Mouse (Mus musculus): ENCODE data around the gene Olfr811.

DNA sequence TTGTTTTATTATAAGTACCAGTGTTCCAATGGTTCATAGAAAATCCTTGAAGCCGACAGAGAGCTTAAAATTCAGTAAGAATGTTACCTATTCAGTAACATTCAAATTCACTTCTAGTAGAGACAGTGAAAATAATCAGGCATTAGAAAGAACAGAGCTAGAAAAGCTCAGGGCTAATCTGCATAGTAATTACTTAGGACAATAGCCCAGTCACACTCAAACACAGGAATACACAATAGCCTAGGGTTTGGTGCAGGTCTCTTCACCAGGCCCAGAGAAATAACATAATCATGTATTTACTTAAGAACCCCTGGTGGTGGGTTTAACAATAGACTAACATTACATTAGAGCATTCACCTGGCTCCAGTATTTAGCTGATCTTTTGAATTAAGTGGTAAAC, 43.1 kb upstream of the Olfr811 start:
- no peak for TF ChIP-seq CTCF (IDR thresholded peaks at IDR 0.05; ENCODE audit: low read depth)
- no peak for TF ChIP-seq EP300 (IDR thresholded peaks at IDR 0.05; ENCODE audit: low read depth)
